Mouse (Mus musculus): ENCODE results near the gene Glp2r.

DNA sequence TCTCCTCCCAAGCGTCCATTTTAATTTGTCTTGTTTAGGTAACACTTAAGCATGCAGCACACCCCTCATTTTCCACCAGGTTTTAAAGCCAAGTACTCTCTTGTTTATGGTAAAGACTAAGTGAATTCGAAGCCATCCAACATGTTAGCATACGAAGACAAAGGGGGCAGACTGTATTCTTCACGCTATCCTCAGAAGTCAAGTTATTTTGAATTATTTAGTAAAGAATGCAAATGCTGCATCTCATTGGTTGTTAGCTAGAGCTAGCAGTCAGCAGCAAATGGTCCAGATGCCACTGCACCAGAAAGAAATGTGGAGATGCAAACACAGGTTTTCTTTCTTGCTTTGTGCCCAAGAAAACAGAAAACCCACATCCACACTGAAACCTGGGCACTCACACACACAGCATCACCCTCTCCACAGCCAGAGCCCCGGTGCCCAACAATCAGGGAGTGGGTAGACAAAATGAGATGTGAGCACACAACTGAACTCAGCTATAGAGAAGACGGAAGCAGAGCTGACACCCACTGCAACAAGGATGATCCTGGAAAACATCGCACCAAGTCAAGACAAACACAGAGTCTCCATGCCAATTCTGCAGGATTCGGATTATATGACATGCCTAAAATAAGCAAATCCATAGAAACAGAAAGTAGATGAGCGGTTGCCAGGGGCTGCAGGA is 158.7 kb downstream of the Glp2r start:
- TF ChIP-seq POLR2A (IDR thresholded peaks at IDR 0.05; ENCODE audit: low read depth, low read length) (no peak), CTCF (conservative IDR thresholded peaks at IDR 0.05; ENCODE audit: insufficient read depth, insufficient read length, low read depth, low read length) (no peak)
